Mouse (Mus musculus) megakaryocyte progenitor cell, adult 5-6 weeks (primary cell): Measurements from ENCODE around the gene Gas2l2. TPM values are rescaled to one million over a fixed set of nuclear protein-coding genes. Genes with fewer than 3 reads are reported as not detected.

Experiments
- ATAC-seq: replicated peaks from 2 replicates; pipeline ENCODE4 v1.8.0; 2016; ENCODE audit warnings: mild to moderate bottlenecking, moderate TSS enrichment, inconsistent platforms; ENCODE audit not compliant: poor library complexity
- total RNA-seq, 2 experiments: library from RNA; stranded (forward) in 1 of 2; stranded (reverse) in 1 of 2; fragments of 157-497, 149-512 nt in 1 of 2; fragments of 200-1000 nt in 1 of 2; gene quantifications; 2 replicates each; pipeline versions ENCODE4 v1.2.3 to v1.2.4; 2015 to 2017

The Gas2l2 gene
- total RNA-seq, 2 experiments from 2014 or later, result 0.21 to 0.30 TPM

DNA sequence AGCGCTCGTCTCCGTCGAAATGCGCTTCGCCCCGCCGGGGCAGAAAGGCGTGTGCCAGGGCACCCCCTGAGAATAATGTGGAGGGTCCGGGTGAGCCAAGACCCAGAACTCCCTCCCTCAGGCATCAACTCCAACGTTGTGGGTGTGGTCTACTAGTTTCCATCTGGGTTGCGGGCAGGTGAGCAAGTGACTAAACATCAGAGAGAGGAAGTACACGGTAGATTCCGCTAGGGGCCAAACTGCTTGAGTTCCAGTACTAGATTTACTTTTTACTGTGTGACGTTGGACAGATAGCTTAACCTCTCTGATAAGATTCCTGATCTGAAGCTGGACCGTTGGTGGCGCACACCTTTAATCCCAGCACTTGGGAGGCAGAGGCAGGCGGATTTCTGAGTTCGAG lies 15.7 kb upstream of the Gas2l2 start:
- peak; percentile 9; the same call in 1 of the 2 replicates for ATAC-seq

DNA sequence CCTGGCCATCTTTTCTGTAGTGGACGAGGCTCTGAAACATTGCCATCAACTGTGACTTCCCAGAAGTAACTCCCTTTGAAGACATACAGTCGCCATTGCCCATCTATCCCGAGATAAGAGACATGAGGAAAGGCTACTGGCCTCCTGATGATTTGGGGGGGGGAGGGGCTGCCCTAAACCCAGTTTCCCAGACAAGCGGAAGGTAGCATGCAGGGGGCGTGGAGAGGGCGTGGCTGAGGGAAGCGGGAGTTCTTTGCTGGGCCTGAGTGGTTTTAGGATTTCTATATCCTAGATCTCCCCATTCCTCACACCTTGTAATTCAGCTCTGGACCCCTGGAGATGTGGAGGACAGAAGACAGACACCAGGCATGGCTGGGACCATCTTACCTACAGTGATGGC lies 14.6 kb upstream of the Gas2l2 start:
- no peak for ATAC-seq

DNA sequence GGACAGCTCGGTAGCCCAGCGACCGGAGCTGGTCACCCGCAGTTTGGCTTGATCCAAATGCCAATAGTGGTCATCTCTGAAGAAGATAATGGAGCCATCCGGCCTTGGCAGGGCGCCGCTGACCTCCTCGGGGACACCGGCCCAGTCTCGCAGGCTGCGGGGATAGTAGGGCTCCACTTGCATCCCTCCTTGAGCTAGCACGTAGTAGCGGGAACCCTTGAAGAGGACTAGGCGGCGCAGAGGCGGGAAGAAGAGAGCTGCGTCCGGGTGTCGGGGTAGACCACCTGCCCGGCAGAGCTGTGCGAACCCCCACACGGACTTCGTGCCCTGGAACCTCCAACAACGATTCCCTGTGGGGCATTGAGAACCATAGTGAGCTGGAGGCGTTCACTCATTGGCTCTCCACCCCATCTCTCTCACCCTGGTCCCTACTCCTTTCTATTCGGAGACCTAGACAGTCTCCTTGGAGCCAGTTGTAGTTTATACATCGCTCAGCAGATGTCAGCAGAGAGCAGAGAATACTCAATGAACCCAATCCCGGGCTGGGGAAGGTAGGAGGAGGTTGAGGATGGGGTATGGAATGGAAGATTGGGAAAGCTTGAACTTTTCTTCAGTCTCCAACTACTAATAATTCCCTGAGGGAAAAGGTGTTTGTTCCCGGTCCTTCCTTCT lies 13.5 kb upstream of the Gas2l2 start:
- peak; percentile 54 for ATAC-seq

DNA sequence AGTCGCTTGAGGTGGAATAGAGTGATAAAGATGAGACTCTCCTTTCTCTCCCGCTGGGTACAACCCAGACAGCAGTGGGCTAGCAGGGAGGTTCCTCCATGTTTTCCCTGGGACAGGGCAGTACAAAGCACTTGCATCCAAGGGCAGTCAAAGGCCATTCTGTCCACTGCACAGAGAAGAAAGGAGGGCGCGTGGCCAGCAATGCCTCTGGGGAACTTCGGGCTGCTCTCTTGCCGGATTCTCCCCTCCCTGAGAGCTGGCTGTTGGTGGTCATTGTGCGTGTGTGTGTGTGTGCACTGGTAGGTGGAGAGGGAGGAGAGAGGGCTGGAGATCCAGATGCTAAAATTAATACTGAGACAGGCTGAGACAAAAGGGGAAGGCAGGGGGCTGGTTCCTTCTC lies 12.0 kb upstream of the Gas2l2 start:
- ATAC-seq, result no peak

- peak; percentile 80 for ATAC-seq
Observed at GRCm38 (mm10) chr11:83440081-83441064, 11.1 kb upstream of the Gas2l2 start.

DNA sequence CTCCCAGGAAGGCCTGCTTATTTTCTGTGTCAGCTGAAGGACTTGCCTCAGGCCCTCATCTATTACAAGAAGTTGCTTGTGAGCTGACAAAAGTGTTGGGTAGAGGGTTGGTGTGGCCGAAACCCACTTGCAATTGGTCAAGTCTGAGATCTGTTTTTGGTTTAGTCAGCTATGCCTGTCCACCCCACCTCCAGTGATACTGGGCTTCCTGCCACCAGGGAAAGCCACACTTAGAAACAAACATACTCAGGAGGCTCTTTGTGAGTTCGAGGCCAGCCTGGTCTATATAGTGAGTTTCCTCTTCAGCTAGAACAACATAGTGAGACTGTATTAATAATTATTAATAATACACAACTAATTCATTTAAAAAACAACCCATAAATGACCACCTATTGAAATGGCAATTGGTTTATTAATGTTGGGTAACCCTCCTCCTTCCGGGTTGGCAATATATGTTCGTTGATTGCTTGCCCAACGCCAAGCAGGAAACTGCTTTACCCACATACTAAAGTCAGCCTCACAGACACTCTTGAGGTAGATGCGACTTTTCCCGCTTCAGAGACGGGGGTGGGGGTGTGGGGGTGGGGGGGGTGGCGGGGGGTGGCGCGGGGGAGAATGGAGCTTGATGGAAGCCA lies 10.3 kb upstream of the Gas2l2 start:
- peak; percentile 35 for ATAC-seq

- no peak for ATAC-seq
Observed at GRCm38 (mm10) chr11:83437377-83437776, 8.1 kb upstream of the Gas2l2 start, which contains the start of gene 1700020L24Rik. 1700020L24Rik (plus strand) TSS chr11:83437677.

- peak; percentile 69 for ATAC-seq
Observed at GRCm38 (mm10) chr11:83432533-83432932, 3.3 kb upstream of the Gas2l2 start.

DNA sequence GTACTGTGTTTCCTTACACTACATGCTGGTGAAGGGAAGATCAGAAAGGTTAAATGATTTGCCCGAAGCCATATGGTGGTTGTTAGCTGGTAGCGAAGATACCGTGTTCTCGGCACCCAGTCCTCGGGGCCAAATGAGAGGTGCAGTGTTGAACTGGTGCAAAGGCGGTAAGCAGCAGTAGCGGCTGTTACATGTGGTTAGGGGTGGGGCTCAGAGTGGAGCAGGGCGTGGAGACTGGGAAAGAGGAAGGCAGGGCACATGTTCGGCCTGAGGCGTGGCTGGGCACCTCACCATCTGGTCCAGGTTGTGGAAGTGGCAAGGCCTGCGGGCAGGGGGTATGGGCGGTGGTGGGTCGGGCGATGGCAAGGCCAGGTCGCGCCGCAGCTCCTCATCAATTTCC lies 2.3 kb downstream of the Gas2l2 start:
- peak; percentile 95 for ATAC-seq

DNA sequence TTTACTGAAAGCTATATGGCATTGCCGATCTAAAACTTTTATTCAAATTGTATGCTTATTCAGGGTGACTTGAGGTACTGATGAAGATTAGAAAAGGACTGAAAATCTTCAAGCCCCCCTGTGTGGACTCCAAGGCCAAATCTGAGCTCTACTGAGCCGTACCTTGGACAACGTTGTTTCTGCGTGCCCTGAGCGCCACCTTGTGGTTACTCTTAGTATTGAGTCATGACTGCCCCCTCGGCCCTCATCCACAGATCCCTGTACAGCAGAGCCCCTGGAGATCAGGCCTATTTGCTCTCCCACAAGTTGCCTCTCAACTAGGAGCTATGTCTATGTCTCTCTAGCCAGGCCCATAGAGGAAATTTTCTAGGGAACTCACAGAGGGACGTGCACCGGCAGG lies 4.6 kb downstream of the Gas2l2 start:
- peak; percentile 67 for ATAC-seq

DNA sequence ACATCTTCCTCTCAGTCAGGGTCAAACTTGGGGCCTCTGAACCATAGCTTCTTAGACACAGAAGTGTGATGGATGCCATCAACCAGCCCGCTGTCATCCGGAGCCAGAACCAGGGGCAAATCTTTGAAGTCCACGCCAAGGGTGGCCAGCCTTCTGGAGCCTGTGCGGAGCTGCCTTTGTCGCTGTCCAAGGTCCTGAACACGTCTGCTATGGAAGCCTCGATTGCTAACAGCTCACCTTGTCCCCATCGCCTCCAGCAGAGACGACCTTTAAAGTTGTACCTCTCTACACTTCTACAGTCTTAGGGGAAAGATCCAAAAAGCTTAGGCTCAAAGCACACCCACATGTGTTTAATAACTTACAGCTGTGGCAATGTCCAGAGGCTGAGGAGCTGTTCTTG lies 8.0 kb downstream of the Gas2l2 start:
- peak; percentile 43 for ATAC-seq

DNA sequence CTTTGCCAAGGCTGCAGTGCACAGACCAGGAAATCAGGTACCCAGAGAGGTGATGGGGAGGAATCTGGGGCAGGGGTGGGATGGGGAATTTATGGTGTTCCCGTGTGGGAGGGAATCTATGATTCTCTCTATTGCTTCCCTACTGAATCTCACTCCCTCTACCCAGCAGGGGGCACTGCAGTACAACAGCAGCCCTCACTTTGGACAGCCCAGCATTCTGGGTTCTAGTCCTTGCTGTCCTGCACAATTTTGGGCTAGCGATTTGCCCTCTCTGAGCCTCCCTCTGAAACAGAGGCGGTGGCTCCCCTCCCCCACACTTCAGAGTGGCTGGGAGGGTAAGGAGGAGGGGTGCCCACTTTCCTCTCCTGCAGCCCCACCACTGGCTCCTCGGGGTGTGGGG lies 8.9 kb downstream of the Gas2l2 start:
- ATAC-seq, result peak; percentile 53

GRCm38 (mm10) chr11:83418566-83418965 lies 10.7 kb downstream of the Gas2l2 start:
- peak; percentile 49 for ATAC-seq

DNA sequence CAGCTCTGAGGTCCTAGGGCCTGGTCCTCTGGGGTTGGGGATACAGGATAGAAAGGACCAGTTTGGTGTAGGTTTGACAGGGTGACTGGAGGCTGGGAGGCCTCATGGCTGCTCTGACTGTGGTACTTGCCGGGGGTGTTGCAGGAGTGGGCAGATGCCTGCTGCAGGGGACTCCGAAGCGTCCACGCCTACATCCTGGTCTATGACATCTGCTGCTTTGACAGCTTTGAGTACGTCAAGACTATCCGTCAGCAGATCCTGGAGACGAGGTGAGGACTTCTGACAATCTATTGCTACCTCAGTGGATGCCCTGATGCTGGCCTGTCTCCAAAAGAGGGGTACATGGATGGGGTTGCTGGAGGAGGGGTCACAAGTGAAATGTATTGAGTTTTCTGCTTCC lies 11.5 kb downstream of the Gas2l2 start:
- no peak for ATAC-seq

DNA sequence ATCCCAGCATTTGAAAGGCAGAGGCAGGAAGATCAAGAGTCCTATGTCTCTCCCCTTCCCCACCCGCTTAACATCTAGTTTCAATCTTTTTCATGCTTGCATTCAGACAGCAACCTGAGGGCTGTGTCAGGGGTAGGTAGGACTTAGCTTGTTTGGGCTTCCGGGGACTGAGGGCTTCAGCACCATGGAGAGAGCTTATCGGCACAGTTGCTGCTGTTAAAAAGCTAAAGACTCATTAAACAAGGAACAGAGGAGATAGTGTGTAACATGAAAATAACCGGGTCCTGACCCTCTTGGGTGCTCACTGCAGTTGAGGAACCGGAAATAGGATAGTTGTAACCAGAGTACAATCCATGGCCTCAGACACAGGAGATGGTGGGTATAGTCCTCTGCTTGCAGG lies 12.2 kb downstream of the Gas2l2 start:
- peak; percentile 69 for ATAC-seq

DNA sequence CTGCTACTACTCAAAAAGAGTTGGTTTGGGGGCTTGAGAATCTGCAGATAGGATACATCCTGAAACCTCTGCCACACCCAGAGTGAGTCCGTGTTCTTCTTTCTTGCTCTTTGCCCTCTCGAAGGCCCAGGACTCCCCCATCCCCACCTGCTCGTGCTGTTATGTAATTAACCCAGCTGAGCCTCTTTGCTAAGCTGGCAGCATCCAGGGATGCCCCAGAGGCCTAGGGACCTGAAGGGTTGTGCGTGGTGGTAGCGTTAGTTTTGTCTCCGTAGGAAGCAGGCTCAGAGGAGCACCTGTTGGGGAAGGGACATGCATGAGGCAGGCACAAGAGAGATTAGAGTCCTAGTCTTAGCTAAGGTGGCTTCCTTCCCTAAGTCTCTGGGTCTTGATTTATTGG lies 18.7 kb downstream of the Gas2l2 start:
- no peak for ATAC-seq

DNA sequence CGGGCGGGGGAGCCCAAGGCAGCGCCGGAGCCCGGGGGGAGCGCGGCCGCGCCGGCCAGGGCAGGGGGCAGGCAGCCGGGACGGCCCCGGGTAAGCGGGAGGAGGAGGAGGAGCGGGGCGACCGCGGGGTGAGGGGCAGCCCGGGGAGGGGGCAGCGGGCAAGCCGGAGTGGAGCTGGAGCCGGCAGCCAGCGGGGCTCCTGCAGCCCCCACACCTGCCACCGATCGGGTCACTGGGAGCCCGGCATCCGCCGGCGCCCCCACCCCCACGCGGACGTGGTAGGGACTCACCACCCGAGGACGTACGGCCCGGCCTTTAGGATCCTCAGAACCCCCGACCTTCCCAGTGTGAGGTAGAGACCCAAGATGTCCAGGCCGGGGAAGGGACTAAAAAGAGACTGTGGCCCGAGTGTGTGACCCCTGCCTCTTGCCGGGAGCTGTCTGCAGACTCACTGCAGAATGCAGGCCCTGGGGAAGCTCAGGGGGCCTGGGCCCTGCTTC lies 19.4 kb downstream of the Gas2l2 start:
- ATAC-seq, result no peak

- no peak for ATAC-seq
Observed at GRCm38 (mm10) chr11:83409087-83409754, 20.0 kb downstream of the Gas2l2 start, which contains the start of gene Rasl10b. Rasl10b (plus strand) TSS chr11:83409137.

- no peak for ATAC-seq
Observed at GRCm38 (mm10) chr11:83408242-83408641, 21.0 kb downstream of the Gas2l2 start.

- no peak for ATAC-seq
Observed at GRCm38 (mm10) chr11:83406391-83406790, 22.9 kb downstream of the Gas2l2 start.

GRCm38 (mm10) chr11:83403787-83404186 lies 25.5 kb downstream of the Gas2l2 start:
- no peak for ATAC-seq
